Mouse (Mus musculus) liver, postnatal 0 days (tissue): ENCODE measurements at regions not wholly inside any gene's neighbourhood (a gene's known extent, or its start where the extent isn't known, plus 50 kb on each side); places are given as distances from the start of the nearest gene placed in this dataset.

Experiments used
- ATAC-seq: fragments of 200-750 bp; cut with Nextera tagmentation; 2 replicates; pipeline ENCODE4 v1.8.0; 2017; ENCODE audit warnings: mild to moderate bottlenecking, moderate library complexity
- DNase-seq: peaks from one replicate; pipeline ENCODE4 v3.0.0-alpha.2; 2016
- H3K27ac ChIP-seq: fragments of 300-500 bp; sonication (generic); 2 replicates; pipeline ENCODE4 v1.5.1; 2014; ENCODE audit warnings: antibody characterized with exemption, moderate library complexity, mild to moderate bottlenecking, low read depth
- H3K27me3 ChIP-seq: fragments of 300-500 bp; sonication (generic); 2 replicates; pipeline ENCODE4 v1.6.1; 2014; ENCODE audit warnings: low read length, control low read depth, mixed read lengths; ENCODE audit not compliant: insufficient read depth
- H3K36me3 ChIP-seq: fragments of 300-500 bp; sonication (generic); replicated peaks from 2 replicates; pipeline ENCODE4 v1.6.1; 2014; ENCODE audit warnings: mild to moderate bottlenecking, control low read depth, low read length, moderate library complexity, mixed read lengths; ENCODE audit not compliant: insufficient read depth
- H3K4me1 ChIP-seq: fragments of 300-500 bp; sonication (generic); 2 replicates; pipeline ENCODE4 v1.6.1; 2014; ENCODE audit warnings: antibody characterized with exemption, mild to moderate bottlenecking, control low read depth; ENCODE audit not compliant: insufficient read depth
- H3K4me2 ChIP-seq: fragments of 300-500 bp; sonication (generic); 2 replicates; pipeline ENCODE4 v1.6.1; 2014; ENCODE audit warnings: low read depth, mild to moderate bottlenecking, low read length, moderate library complexity, mixed read lengths
- H3K4me3 ChIP-seq: fragments of 300-500 bp; sonication (generic); 2 replicates; pipeline ENCODE4 v1.5.1; 2014; ENCODE audit warnings: low read depth, low read length
- H3K9ac ChIP-seq: fragments of 300-500 bp; sonication (generic); replicated peaks from 2 replicates; pipeline ENCODE4 v1.6.1; 2014; ENCODE audit warnings: mild to moderate bottlenecking, moderate library complexity
- H3K9me3 ChIP-seq: fragments of 300-500 bp; sonication (generic); 2 replicates; pipeline ENCODE4 v1.6.1; 2016; ENCODE audit warnings: mild to moderate bottlenecking, control low read depth, low read length, mixed read lengths
- CTCF ChIP-seq: sonication (generic); IDR thresholded peaks from 2 replicates; pipeline ENCODE4 v1.5.1; 2016; ENCODE audit warnings: antibody characterized with exemption, low read depth
- EP300 ChIP-seq: IDR thresholded peaks from 2 replicates; pipeline ENCODE4 v1.6.1; 2016; ENCODE audit warnings: antibody characterized with exemption, low read depth, mild to moderate bottlenecking
- WGBS: fragments of 180-500 bp; shearing (Covaris S2); extraction: QIAGEN DNeasy Blood & Tissue Kit; methylation state at CpG from one replicate; pipeline ENCODE4 v1.1.7; 2014; ENCODE audit not compliant: insufficient replicate concordance; 5-methylcytosine and 5-hydroxymethylcytosine counted together

DNA sequence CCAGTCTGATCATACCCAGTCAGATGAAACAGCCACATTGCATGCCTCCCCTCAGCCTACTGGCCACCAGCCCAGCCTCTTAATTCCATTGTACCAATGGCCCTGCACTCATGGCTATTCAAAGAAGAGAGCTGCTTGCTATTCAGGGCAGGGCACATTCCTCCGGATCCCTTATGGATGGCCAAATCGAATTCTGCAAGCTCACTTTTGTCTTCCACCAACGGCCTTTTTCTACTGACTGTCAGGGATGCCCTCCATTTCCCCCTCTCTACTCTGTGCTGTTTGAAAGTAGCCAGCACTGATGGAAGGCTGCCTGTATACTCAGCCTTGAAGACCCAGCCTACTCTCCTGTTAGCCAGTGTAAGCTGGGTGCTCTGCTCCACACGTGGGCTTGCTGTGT, 147.5 kb downstream of the Gm9376 start:
- TF ChIP-seq CTCF = no peak
- no peak for TF ChIP-seq EP300
- ATAC-seq = no peak
- no peak overlapping the region for H3K27ac ChIP-seq
- no peak overlapping the region for H3K9ac ChIP-seq
- no peak overlapping the region for H3K4me2 ChIP-seq
- H3K36me3 ChIP-seq = no peaks in the 10 kb centered on the region
- H3K9me3 ChIP-seq = no peaks in the 10 kb centered on the region
- no peak overlapping the region for H3K4me3 ChIP-seq
- DNase-seq = no peak
- no peaks in the 10 kb centered on the region; the same call in 1 of the 2 replicates for H3K27me3 ChIP-seq
- 64% methylated on average over 4 of the region's 4 CpGs for WGBS
- no peaks in the 10 kb centered on the region for H3K4me1 ChIP-seq

DNA sequence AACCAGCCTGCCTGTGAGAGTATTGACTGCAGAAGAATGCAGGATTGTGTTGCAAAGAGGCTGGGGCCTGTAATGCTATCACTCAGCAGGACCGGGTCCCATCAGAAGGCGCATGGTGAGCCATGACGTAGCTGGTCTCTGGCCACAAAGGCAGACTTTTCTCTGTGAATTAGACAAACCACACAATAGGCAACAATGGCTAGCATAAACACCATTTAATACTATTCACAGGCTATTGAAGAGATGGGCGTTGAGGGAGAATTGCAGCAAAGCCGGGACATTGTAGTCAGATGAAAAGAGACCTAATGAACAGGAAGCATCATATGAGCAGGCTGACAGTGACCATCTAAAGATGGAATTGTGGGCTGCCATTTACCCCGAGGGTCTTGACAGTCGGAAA, 149.4 kb downstream of the Gm9376 start:
- WGBS = 54% methylated on average over 7 of the region's 7 CpGs

GRCm38 (mm10) chr14:118419442-118420193, 152.9 kb downstream of the Gm9376 start:
- Histone ChIP-seq H3K4me2 (no peak overlapping the region), H3K4me1 (no peaks in the 10 kb centered on the region; the same call in 1 of the 2 replicates), H3K27me3 (peaks cover 7% of the 10 kb centered on the region; the same call in 1 of the 2 replicates), H3K4me3 (no peak overlapping the region), H3K27ac (no peak overlapping the region), H3K9me3 (no peaks in the 10 kb centered on the region), H3K9ac (no peak overlapping the region), H3K36me3 (no peaks in the 10 kb centered on the region)
- DNase-seq = no peak
- TF ChIP-seq EP300 = no peak
- TF ChIP-seq CTCF = no peak
- WGBS = 84% methylated on average over 12 of the region's 12 CpGs
- ATAC-seq = no peak

More for the DNA sequence above, 149.4 kb downstream of the Gm9376 start:
- ATAC-seq (no peak), DNase-seq (no peak)
- Histone ChIP-seq H3K4me2 (no peak overlapping the region), H3K9ac (no peak overlapping the region), H3K4me1 (no peaks in the 10 kb centered on the region), H3K9me3 (no peaks in the 10 kb centered on the region), H3K27me3 (no peaks in the 10 kb centered on the region; the same call in 1 of the 2 replicates), H3K4me3 (no peak overlapping the region), H3K36me3 (no peaks in the 10 kb centered on the region), H3K27ac (no peak overlapping the region)
- TF ChIP-seq EP300 = no peak
- TF ChIP-seq CTCF = no peak

DNA sequence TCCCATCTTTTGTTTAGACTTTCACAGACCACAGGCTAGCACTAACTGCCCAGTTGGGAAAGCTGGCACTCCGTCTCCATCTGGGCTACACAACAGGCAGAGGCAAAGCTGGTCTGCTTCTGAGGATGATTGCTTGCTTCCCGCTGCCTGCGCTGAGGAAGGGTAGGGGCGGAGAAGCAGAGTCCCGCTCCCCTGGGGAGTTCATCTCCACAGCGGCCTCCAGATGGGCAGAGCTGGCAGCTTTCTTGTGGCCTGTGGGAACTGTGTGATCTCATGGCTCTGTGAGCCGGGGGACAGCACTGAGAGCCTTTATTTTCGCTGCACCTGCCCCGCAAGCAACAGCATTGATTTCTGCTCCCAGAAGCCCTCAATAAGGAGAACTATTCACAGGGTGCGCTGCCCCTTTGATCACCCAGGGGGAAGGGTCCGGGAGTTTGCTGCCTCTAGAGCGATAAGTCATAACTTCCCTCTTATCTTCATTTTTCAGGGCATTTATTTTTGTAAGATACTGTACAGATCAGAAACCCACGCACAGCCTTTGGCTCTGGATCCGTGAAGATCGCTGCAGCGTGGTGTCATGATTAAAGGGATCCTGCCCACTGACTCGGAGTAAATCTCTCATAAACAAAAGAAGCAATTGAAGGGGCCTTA, 155.7 kb downstream of the Gm9376 start:
- 9% methylated on average over 17 of the region's 17 CpGs for WGBS

GRCm38 (mm10) chr14:118423269-118423668, 156.5 kb downstream of the Gm9376 start:
- Histone ChIP-seq H3K4me1 (no peaks in the 10 kb centered on the region; the same call in 1 of the 2 replicates), H3K36me3 (no peaks in the 10 kb centered on the region), H3K4me3 (no peak overlapping the region), H3K9me3 (no peaks in the 10 kb centered on the region), H3K4me2 (no peak overlapping the region), H3K9ac (no peak overlapping the region), H3K27me3 (peaks cover 7% of the 10 kb centered on the region; the same call in 1 of the 2 replicates), H3K27ac (no peak overlapping the region)
- DNase-seq = no peak
- no peak for ATAC-seq
- TF ChIP-seq EP300 = no peak
- TF ChIP-seq CTCF = no peak
- WGBS = 4% methylated on average over 9 of the region's 9 CpGs

More for the DNA sequence above, 155.7 kb downstream of the Gm9376 start:
- no peaks in the 10 kb centered on the region for H3K36me3 ChIP-seq
- no peak overlapping the region for H3K9ac ChIP-seq
- peak overlapping the region; percentile 44 for H3K4me2 ChIP-seq
- no peak for TF ChIP-seq EP300
- no peak for TF ChIP-seq CTCF
- no peaks in the 10 kb centered on the region; the same call in 1 of the 2 replicates for H3K4me1 ChIP-seq
- H3K27ac ChIP-seq = no peak overlapping the region
- H3K4me3 ChIP-seq = no peak overlapping the region
- no peaks in the 10 kb centered on the region for H3K9me3 ChIP-seq
- ATAC-seq (no peak), DNase-seq (no peak)
- peaks cover 7% of the 10 kb centered on the region; the same call in 1 of the 2 replicates for H3K27me3 ChIP-seq

DNA sequence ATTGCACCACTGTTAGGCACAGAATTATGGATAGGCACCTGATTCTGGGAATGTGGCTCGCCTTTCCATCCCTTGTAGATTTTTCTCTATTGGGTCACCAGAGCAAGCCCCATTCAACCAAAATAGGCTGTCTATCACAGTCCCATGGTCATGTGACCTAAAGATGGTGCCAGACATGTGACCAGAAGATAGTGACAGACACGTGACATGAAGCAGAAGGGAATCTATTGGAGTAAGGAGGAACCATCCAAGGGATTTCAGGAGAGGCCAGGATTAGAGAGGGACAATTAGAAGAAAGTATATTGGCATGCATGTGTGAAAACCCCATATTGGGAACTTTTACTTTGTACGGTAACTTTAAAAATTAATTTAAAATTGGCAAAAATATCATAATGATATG, 159.8 kb downstream of the Gm9376 start:
- peaks cover 7% of the 10 kb centered on the region; the same call in 1 of the 2 replicates for H3K27me3 ChIP-seq
- ATAC-seq (no peak), DNase-seq (no peak)
- no peak overlapping the region for H3K4me3 ChIP-seq
- WGBS = 66% methylated on average over 3 of the region's 3 CpGs
- H3K4me2 ChIP-seq = no peak overlapping the region
- no peak overlapping the region for H3K27ac ChIP-seq
- H3K36me3 ChIP-seq = no peaks in the 10 kb centered on the region
- H3K9me3 ChIP-seq = no peaks in the 10 kb centered on the region
- no peak for TF ChIP-seq CTCF
- no peak for TF ChIP-seq EP300
- H3K9ac ChIP-seq = no peak overlapping the region
- no peaks in the 10 kb centered on the region; the same call in 1 of the 2 replicates for H3K4me1 ChIP-seq
